33 mouse cellular contexts compared by ENCODE assay signal in the genomic region with DNA sequence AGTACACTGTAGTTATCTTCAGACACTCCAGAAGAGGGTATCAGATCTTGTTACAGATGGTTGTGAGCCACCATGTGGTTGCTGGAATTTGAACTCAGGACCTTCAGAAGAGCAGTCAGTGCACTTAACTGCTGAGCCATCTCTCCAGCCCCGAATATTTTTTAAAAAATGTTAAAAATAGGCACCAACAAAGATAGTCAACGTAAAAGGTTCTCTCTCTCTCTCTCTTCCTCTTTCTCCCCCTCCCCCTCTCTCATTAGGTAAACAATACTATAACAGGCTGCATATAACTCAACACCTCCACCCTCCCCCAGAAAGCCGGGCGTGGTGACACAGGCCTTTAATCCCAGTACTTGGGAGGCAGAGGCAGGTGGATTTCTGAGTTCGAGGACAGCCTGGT. TPM values are rescaled to one million over a fixed set of nuclear protein-coding genes. Genes with fewer than 3 reads are reported as not detected.
"Had no signal": no experiment of that assay in that cellular context is flagged by ENCODE, and none has a peak within 500 bp of the region (broad histone marks: within the 10 kb centered on the region; RNA-seq: fewer than 3 reads in every experiment).

No protein-coding gene starts in this region.

RNA-seq across cellular contexts. Expression of a gene that starts 30.8 kb away (rescaled TPM):
- total RNA-seq: common myeloid progenitor, adult 5-6 weeks; forebrain, postnatal 0 days; gastrocnemius, adult 18-20 months; gastrocnemius, adult 2 months; gastrocnemius, adult 8-10 months; gastrocnemius, postnatal 10 days; gastrocnemius, postnatal 14 days; gastrocnemius, postnatal 25 days; gastrocnemius, postnatal 36 days; gastrocnemius, postnatal 4 days; granulocyte monocyte progenitor cell, adult 5-6 weeks; heart, adult 18-20 months; heart, adult 2 months; heart, adult 8-10 months had no signal
- polyA plus RNA-seq: cortical plate, adult 2 months; embryonic facial prominence, embryonic 10.5 days; embryonic facial prominence, embryonic 11.5 days; embryonic facial prominence, embryonic 12.5 days; embryonic facial prominence, embryonic 13.5 days; embryonic facial prominence, embryonic 14.5 days; embryonic facial prominence, embryonic 15.5 days; erythroblast, embryonic 14.5 days; forebrain, embryonic 10.5 days; forebrain, embryonic 11.5 days; forebrain, embryonic 12.5 days; forebrain, embryonic 13.5 days; forebrain, embryonic 14.5 days; forebrain, embryonic 15.5 days; forebrain, embryonic 16.5 days; forebrain, postnatal 0 days; frontal cortex, adult 2 months; gonadal fat pad, adult 2 months; heart, adult 2 months; heart, embryonic 10.5 days; heart, embryonic 11.5 days had no signal

RNA-seq across cellular contexts. Expression of a gene that starts 33.5 kb away (rescaled TPM):
- total RNA-seq: forebrain, postnatal 0 days; gastrocnemius, adult 18-20 months; gastrocnemius, adult 2 months; gastrocnemius, adult 8-10 months; gastrocnemius, postnatal 10 days; gastrocnemius, postnatal 14 days; gastrocnemius, postnatal 25 days; gastrocnemius, postnatal 36 days; gastrocnemius, postnatal 4 days; granulocyte monocyte progenitor cell, adult 5-6 weeks; heart, adult 18-20 months; heart, adult 2 months; heart, adult 8-10 months had no signal
- polyA plus RNA-seq: erythroblast, embryonic 14.5 days; forebrain, embryonic 14.5 days; heart, adult 2 months had no signal
